ENCODE assay signal across 8 mouse cellular contexts in genomic region chr4:132075796-132076195, GRCm38 (mm10). TPM values are rescaled to one million over a fixed set of nuclear protein-coding genes. Genes with fewer than 3 reads are reported as not detected.
DNase-seq lines count a peak whose midpoint lies in the region; ATAC-seq and TF ChIP-seq lines count a peak whose summit lies in the region.

No protein-coding gene starts in this region.

- H3K9me3 ChIP-seq in heart, embryonic 11.5 days (replicated peaks; ENCODE audit: control insufficient read depth, low read length): no peaks in the 10 kb centered on the region
- no peaks in the 10 kb centered on the region for H3K9me3 ChIP-seq in G1E (replicated peaks)
- H3K9me3 ChIP-seq in forebrain, embryonic 13.5 days (replicated peaks): no peaks in the 10 kb centered on the region
- no peaks in the 10 kb centered on the region for H3K9me3 ChIP-seq in liver, embryonic 12.5 days (replicated peaks)

- H3K9ac ChIP-seq in heart, embryonic 11.5 days (ENCODE audit: low read depth, low read length): no peak overlapping the region
- no peak overlapping the region for H3K9ac ChIP-seq in forebrain, embryonic 13.5 days
- peak overlapping the region; percentile 86 for H3K9ac ChIP-seq in liver, embryonic 12.5 days

- H3K27ac ChIP-seq in heart, embryonic 11.5 days (ENCODE audit: low read depth, low read length): peak overlapping the region; percentile 87
- no peak overlapping the region for H3K27ac ChIP-seq in forebrain, embryonic 13.5 days
- peak overlapping the region; percentile 100 for H3K27ac ChIP-seq in liver, embryonic 12.5 days

- peaks cover 52% of the 10 kb centered on the region for H3K4me1 ChIP-seq in heart, embryonic 11.5 days (ENCODE audit: control insufficient read depth, insufficient read depth, low read length)
- H3K4me1 ChIP-seq in G1E (ENCODE audit: insufficient read depth, low read depth, low read length): peaks cover 77% of the 10 kb centered on the region
- H3K4me1 ChIP-seq in forebrain, embryonic 13.5 days: peaks cover 27% of the 10 kb centered on the region
- H3K4me1 ChIP-seq in liver, embryonic 12.5 days: peaks cover 78% of the 10 kb centered on the region

- no peaks in the 10 kb centered on the region for H3K36me3 ChIP-seq in heart, embryonic 11.5 days (ENCODE audit: control insufficient read depth, insufficient read depth, low read length)
- H3K36me3 ChIP-seq in G1E (replicated peaks): peaks cover 29% of the 10 kb centered on the region
- H3K36me3 ChIP-seq in forebrain, embryonic 13.5 days (ENCODE audit: poor library complexity, severe bottlenecking): no peaks in the 10 kb centered on the region
- H3K36me3 ChIP-seq in liver, embryonic 12.5 days: peaks cover 26% of the 10 kb centered on the region

- no peak for TF ChIP-seq CTCF in G1E (IDR thresholded peaks at IDR 0.05; ENCODE audit: low read depth, low read length)

- H3K4me2 ChIP-seq in heart, embryonic 11.5 days: peak overlapping the region; percentile 92
- peak overlapping the region; percentile 97; the same call in 1 of the 2 replicates for H3K4me2 ChIP-seq in forebrain, embryonic 13.5 days
- H3K4me2 ChIP-seq in liver, embryonic 12.5 days: peak overlapping the region; percentile 93

- no peaks in the 10 kb centered on the region for H3K27me3 ChIP-seq in heart, embryonic 11.5 days (ENCODE audit: control insufficient read depth, insufficient read depth, low read length)
- H3K27me3 ChIP-seq in G1E (ENCODE audit: insufficient read depth, low read length): no peaks in the 10 kb centered on the region
- peaks cover 84% of the 10 kb centered on the region for H3K27me3 ChIP-seq in forebrain, embryonic 13.5 days
- no peaks in the 10 kb centered on the region for H3K27me3 ChIP-seq in liver, embryonic 12.5 days (replicated peaks)

- H3K4me3 ChIP-seq in heart, embryonic 11.5 days (ENCODE audit: low read depth, low read length): 0 out of 2 replicates have a peak overlapping the region, but pooled peaks have one; percentile 88
- H3K4me3 ChIP-seq in G1E (ENCODE audit: low read depth, low read length): peak overlapping the region; percentile 55; the same call in 1 of the 2 replicates
- peak overlapping the region; percentile 53 for H3K4me3 ChIP-seq in forebrain, embryonic 13.5 days
- H3K4me3 ChIP-seq in liver, embryonic 12.5 days: peak overlapping the region; percentile 89

- ATAC-seq in heart, embryonic 11.5 days (replicated peaks; ENCODE audit: insufficient number of reproducible peaks, low FRiP score, low TSS enrichment): no peak
- no peak for ATAC-seq in G1E (ENCODE audit: extremely low read depth, insufficient number of reproducible peaks, low FRiP score, poor library complexity, severe bottlenecking)
- no peak for ATAC-seq in forebrain, embryonic 13.5 days
- ATAC-seq in liver, embryonic 12.5 days: no peak

- intact Hi-C loops in heart, postnatal 25 days (cut with DNase I): loop anchor here (2.0 to 5.0 kb wide), 2 partner anchors 27 to 43 kb away; no protein-coding TSS in a partner anchor

- WGBS in heart, embryonic 11.5 days (ENCODE audit: insufficient replicate concordance): 42% methylated on average over 1 of the region's 1 CpGs
- 0% methylated on average over 1 of the region's 1 CpGs for WGBS in forebrain, embryonic 13.5 days
- 35% methylated on average over 1 of the region's 1 CpGs for WGBS in liver, embryonic 12.5 days (ENCODE audit: insufficient replicate concordance)

- DNase-seq in heart, postnatal 25 days (ENCODE audit: low spot score): no peak
- no peak for DNase-seq in G1E (ENCODE audit: low spot score)
- no peak for DNase-seq in gastrocnemius, adult 18-20 months (ENCODE audit: low spot score)
- DNase-seq in lung, postnatal 25 days (ENCODE audit: low spot score): no peak
- DNase-seq in frontal cortex, adult 2 months (ENCODE audit: extremely low spot score in 1 of 2, low spot score in 1 of 2): no peak

RNA-seq across cellular contexts. Expression of gene Epb41, which starts 0.7 kb away (rescaled TPM):
- polyA plus RNA-seq in heart, embryonic 11.5 days (2014; fragmentation: Nextera tagmentation; extraction: Ambion mirVana): 67.5 and 73.2 TPM in 2 replicates
- total RNA-seq in heart, postnatal 25 days (2021): 100 to 1,000 TPM; 144 to 184 TPM
- 329 and 560 TPM in 2 replicates for total RNA-seq in G1E (2014; fragmentation: Nextera tagmentation)
- 97.8 and 129 TPM in 2 replicates for total RNA-seq in G1E (2017)
- polyA plus RNA-seq in G1E (2012): 119 and 152 TPM in 2 replicates
- 75.0 and 84.1 TPM in 2 replicates for polyA plus RNA-seq in forebrain, embryonic 13.5 days (2015; fragmentation: Nextera tagmentation; extraction: Ambion mirVana)
- polyA plus RNA-seq in liver, embryonic 12.5 days (2016; fragmentation: Nextera tagmentation; extraction: Ambion mirVana): 177 and 187 TPM in 2 replicates
- 100 to 1,000 TPM; 108 to 134 TPM for total RNA-seq in gastrocnemius, adult 18-20 months (2021)
- 29.1 and 29.3 TPM in 2 replicates for polyA plus RNA-seq in frontal cortex, adult 2 months (2012; rRNA removed)

RNA-seq across cellular contexts. Expression of gene Gm10300, which starts 1.3 kb away (rescaled TPM):
- polyA plus RNA-seq in heart, embryonic 11.5 days (2014; fragmentation: Nextera tagmentation; extraction: Ambion mirVana): 0.10 and 0.20 TPM in 2 replicates
- total RNA-seq in heart, postnatal 25 days (2021): under 1 TPM in 1 of 2 experiments, not detected in 1; 0.17 TPM
- total RNA-seq in G1E (2014; fragmentation: Nextera tagmentation): 0.63 and 1.2 TPM in 2 replicates
- total RNA-seq in G1E (2017): 0.16 and 0.46 TPM in 2 replicates
- 0.26 and 0.28 TPM in 2 replicates for polyA plus RNA-seq in G1E (2012)
- polyA plus RNA-seq in forebrain, embryonic 13.5 days (2015; fragmentation: Nextera tagmentation; extraction: Ambion mirVana): not detected in 2 replicates
- polyA plus RNA-seq in liver, embryonic 12.5 days (2016; fragmentation: Nextera tagmentation; extraction: Ambion mirVana): 0.42 and 0.45 TPM in 2 replicates
- total RNA-seq in gastrocnemius, adult 18-20 months (2021): under 1 TPM in 1 of 2 experiments, not detected in 1; 0.09 TPM
- 0.06 TPM in 1 of 2 replicates, not detected in the other for polyA plus RNA-seq in frontal cortex, adult 2 months (2012; rRNA removed)
